Mouse (Mus musculus) MEL-GATA-1-ER (cell line): ENCODE measurements at regions not wholly inside any gene's neighbourhood (a gene's known extent, or its start where the extent isn't known, plus 50 kb on each side); places are given as distances from the start of the nearest gene placed in this dataset.
"Not testable (repeated sequence)": the region's sequence is repeated elsewhere in the genome, so short reads cannot be mapped to it uniquely, and the experiment has no call there.

Experiments
- DNase-seq: peaks from one replicate; pipeline ENCODE4 v3.0.0-alpha.2; 2012; ENCODE audit warnings: low read depth; ENCODE audit errors: extremely low read depth

GRCm38 (mm10) chr12:36926225-36926624, 182.1 kb upstream of the Meox2 start:
- peak; percentile 10 for DNase-seq

GRCm38 (mm10) chr12:36933118-36933610, 175.2 kb upstream of the Meox2 start:
- no peak for DNase-seq

GRCm38 (mm10) chr12:36943903-36944302, 164.4 kb upstream of the Meox2 start:
- no peak for DNase-seq

- DNase-seq: no peak
Observed at GRCm38 (mm10) chr12:36945964-36946363, 162.4 kb upstream of the Meox2 start.

- no peak for DNase-seq
Observed at GRCm38 (mm10) chr12:36947902-36948301, 160.4 kb upstream of the Meox2 start.

- DNase-seq: no peak
Observed at GRCm38 (mm10) chr12:36949096-36949738, 159.1 kb upstream of the Meox2 start.

- DNase-seq: no peak
Observed at GRCm38 (mm10) chr12:36974432-36975094, 133.8 kb upstream of the Meox2 start.

- no peak for DNase-seq
Observed at GRCm38 (mm10) chr12:36977141-36977540, 131.2 kb upstream of the Meox2 start.

GRCm38 (mm10) chr12:36991135-36991534, 117.2 kb upstream of the Meox2 start:
- no peak for DNase-seq

- DNase-seq: no peak
Observed at GRCm38 (mm10) chr12:36991970-36992369, 116.4 kb upstream of the Meox2 start.

- DNase-seq: no peak
Observed at GRCm38 (mm10) chr12:37001401-37001800, 106.9 kb upstream of the Meox2 start.

- no peak for DNase-seq
Observed at GRCm38 (mm10) chr12:37005262-37005661, 103.1 kb upstream of the Meox2 start.

GRCm38 (mm10) chr12:37010306-37010705, 98.0 kb upstream of the Meox2 start:
- DNase-seq: no peak

GRCm38 (mm10) chr12:37014401-37014800, 93.9 kb upstream of the Meox2 start:
- DNase-seq: no peak

GRCm38 (mm10) chr12:37014945-37015344, 93.4 kb upstream of the Meox2 start:
- DNase-seq: not testable (repeated sequence)

- no peak for DNase-seq
Observed at GRCm38 (mm10) chr12:37015474-37016248, 92.7 kb upstream of the Meox2 start.

GRCm38 (mm10) chr12:37047191-37047590, 61.1 kb upstream of the Meox2 start:
- DNase-seq: no peak

GRCm38 (mm10) chr12:37050596-37050995, 57.7 kb upstream of the Meox2 start:
- DNase-seq: no peak

- DNase-seq: no peak
Observed at GRCm38 (mm10) chr12:37057411-37057810, 50.9 kb upstream of the Meox2 start.
